Mouse (Mus musculus): Measurements from ENCODE around the gene Jund.

Jund gene

DNA sequence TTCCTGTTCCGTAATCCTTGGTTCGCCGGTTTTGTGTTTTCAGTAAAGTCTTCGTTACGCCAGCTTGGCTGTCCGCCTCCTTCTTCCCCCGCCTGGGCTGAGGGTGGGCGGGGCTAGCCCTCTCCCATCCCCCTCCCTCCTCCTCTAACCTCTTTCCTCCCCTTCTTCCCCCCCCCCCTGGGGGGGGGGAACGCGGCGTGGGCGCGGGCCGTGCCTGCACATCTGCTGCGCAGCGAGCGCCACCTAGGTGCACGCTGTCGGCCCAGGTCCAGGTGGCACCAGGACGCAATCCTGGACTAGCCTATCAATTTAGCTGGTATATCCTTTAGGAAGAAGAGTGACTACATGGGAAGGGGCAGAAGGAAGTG lies 1.8 kb downstream of the Jund start:
- peak; percentile 87 to 88 for DNase-seq

GRCm38 (mm10) chr8:70701048-70701981 lies 2.6 kb downstream of the Jund start:
- DNase-seq = peak in 1 of 2 experiments; percentile 34

DNA sequence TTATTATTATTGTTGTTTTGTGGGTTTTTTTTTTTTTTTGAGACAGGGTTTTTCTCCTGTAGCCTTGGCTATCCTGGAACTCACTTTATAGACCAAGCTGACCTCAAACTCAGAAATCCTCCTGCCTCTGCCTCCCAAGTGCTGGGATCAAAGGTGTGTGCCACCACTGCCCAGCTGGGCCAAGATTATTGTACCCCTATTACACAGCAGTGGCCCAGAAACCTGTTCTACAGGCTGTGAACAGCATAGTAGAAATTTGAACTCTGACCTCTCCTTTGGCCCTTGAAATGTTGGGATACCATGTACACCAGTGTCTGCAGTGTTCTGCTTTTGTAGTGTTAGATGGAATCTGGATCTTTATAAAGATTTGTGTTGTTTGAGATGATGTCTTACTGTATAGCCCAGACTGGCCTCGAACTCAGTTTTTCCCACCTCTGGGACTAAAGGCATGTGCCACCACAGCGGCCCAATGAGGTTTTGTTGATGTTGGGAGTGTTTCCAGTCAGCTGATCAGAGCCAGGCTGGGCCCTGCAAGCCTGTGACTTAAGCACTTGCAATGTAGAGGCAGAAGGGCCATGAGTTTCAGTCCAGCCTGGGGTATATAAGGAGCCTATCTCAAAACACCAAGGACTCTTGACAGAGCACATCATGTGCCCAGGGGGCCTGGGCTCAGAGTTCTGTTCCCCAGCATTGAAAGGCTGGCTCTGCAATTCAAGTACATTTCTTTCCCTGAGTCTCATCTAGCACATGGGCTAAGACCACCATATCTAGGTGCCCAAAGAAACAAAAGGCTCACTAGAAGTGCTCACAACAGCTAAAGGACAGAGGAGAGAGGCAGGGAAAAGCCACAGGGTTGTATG lies 3.5 kb downstream of the Jund start:
- peak in 1 of 2 experiments; percentile 42 for DNase-seq

DNA sequence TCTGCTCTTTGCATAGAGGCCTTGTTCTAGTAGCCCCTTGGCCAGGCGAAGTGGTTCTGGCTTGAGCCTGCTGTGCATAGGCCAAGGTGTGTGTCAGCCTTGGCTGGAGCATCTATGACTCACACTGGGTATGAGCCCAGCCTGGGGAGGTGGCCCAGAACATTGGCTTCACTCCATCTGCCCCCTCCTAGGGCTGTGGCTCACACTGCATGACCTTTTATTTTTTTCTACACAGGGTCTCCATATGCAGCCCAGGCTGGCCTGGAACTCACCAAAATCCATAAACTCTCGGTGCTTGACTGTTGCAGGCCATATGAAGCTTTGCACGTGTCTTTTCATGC lies 4.1 kb downstream of the Jund start:
- peak; percentile 88 to 92 for DNase-seq

DNA sequence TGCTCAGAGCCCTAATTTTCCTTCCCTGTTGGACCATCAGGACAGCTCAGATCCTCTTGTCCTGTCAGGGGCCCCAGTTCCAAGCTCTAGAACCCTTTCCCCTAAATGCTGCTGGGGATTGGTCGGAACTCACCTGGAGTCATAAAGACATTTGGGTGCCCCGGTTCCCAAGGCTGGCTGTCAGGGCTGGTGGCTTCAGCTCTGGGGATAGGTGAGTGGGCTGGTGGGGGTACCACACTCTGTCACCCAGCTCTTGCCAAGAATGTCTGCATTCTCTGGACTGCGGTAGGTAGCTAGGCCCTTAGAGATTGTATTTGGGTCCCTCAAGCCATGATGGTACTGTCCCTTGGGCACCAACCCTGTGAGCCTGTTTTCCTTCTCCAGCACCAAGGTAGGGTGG lies 4.5 kb downstream of the Jund start, which contains the start of gene Iqcn:
Iqcn (plus strand) TSS at position 171 of the 400 bp plus-strand sequence.
- DNase-seq = no peak

- DNase-seq = no peak
Observed at GRCm38 (mm10) chr8:70708281-70708680, 9.5 kb downstream of the Jund start.

GRCm38 (mm10) chr8:70709794-70710193 lies 11.0 kb downstream of the Jund start:
- peak in 1 of 2 experiments; percentile 25 for DNase-seq

GRCm38 (mm10) chr8:70710296-70710695 lies 11.5 kb downstream of the Jund start:
- peak; percentile 68 to 77 for DNase-seq

DNA sequence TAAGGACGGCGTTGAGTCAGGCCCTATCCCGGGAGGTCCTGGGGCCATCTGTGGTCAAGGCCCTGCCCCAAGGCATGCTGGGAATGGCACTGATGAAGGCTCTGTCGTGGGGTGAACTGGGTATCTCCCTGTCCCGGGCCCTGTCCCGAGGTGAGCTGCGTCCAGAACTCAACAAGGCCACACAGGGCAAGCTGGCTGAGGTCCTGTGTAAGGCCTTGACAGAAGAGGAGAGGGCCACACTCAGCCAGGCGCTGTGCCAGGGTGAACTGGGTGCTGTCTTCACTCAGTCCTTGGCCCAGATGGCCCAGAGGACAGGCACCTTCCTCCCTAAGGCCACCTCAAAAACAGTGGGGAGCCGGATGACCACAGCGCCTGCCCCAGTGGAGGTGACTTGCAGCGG lies 12.3 kb downstream of the Jund start:
- peak in 1 of 2 experiments; percentile 38 for DNase-seq

DNA sequence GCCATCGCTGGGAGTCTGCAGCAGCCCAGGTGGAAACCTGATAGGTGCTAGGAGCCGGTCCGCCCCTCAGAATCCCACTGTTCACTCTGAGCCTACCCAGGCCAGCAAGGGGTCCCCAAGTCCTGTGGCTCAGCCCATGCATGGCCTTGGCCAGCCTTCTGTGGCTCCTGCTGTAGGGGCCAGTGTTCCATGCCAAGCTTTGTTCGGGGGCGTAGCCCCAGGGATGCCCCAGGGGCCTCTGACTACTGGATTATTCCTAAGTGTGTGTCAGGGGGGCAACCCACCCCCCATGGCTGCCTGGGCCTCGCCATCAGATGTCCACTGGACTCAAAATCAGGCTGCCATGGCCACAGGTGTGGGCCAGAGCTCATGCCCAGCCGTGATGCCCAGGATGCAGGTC lies 15.2 kb downstream of the Jund start:
- peak in 1 of 2 experiments; percentile 6 for DNase-seq

GRCm38 (mm10) chr8:70715086-70715485 lies 16.3 kb downstream of the Jund start:
- DNase-seq = peak in 1 of 2 experiments; percentile 10

DNA sequence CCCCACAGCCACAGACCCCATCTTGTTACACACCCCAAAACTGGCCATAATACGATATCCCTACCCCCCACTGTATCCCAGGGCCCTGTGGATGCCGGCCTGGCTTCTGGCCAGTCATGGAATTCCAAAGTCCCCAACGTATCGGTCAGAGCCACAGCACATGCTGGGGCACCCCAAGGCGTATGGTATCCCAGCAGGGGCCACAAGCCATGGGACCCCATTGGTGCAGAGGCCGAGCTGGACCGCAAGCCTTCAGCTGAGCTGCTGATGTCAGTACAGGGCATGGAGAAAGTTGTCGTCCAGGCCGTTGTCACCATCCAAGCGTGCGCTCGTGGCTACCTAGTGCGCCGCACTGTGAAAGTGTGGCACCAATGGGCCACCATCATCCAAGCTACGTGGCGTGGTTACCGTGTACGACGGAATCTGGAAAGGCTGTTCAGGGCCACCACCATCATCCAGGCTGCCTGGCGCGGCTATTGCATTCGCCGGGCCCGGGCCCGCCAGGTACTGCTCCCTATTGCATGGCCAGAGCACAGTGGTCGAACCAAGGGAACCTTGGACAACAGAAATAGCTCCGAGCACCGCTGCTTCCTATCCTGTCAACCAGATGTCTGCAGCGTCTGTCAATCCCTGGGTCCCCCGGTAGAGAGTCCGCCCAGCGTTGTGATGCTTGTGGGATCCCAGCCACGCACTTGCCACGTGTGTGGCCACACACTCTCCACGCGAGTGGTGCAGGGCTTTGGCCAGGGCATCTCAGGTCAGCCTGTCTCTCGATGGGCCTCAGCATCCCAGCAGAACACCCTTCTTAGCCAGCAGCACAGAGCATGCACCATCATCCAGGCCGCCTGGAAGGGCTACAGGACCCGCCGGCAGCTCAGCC lies 18.0 kb downstream of the Jund start:
- DNase-seq = peak in 1 of 2 experiments; percentile 23

DNA sequence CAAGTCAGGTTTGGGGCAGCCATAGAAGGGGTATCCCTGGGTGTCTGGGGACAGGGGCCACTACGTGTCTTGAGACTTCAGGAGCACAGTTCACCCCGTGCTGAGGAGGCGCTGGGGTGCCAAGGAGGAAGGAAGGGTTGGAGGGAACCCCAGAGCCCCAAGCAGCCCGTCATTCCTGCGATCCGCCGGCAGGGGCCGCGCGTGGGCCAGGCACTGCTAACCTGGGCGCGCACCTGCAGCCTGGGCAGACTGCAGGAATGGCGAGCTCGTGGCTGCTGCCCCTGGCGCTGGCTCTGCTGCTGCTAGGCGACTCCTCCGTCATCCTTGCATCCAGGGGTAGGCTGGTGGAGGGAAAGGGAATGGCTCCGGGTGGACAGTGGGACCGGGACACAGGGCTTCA lies 19.5 kb downstream of the Jund start, which contains the start of gene Gm3336:
Gm3336 (plus strand) TSS at position 247 of the 400 bp plus-strand sequence.
- DNase-seq = peak; percentile 81 to 86

GRCm38 (mm10) chr8:70719796-70720270 lies 21.1 kb downstream of the Jund start:
- no peak for DNase-seq

- peak; percentile 91 to 93 for DNase-seq
Observed at GRCm38 (mm10) chr8:70720739-70721138, 22.0 kb downstream of the Jund start.

GRCm38 (mm10) chr8:70721601-70722000 lies 22.9 kb downstream of the Jund start:
- DNase-seq = peak in 1 of 2 experiments; percentile 14

- DNase-seq = no peak
Observed at GRCm38 (mm10) chr8:70723486-70724210, 24.9 kb downstream of the Jund start, which contains the start of gene Pde4c. Gene Pde4c, plus strand, starts transcription at chr8:70723720.

GRCm38 (mm10) chr8:70724216-70724615 lies 25.5 kb downstream of the Jund start:
- DNase-seq = no peak

GRCm38 (mm10) chr8:70725792-70726447 lies 27.2 kb downstream of the Jund start:
- peak in 1 of 2 experiments; percentile 16 for DNase-seq

DNA sequence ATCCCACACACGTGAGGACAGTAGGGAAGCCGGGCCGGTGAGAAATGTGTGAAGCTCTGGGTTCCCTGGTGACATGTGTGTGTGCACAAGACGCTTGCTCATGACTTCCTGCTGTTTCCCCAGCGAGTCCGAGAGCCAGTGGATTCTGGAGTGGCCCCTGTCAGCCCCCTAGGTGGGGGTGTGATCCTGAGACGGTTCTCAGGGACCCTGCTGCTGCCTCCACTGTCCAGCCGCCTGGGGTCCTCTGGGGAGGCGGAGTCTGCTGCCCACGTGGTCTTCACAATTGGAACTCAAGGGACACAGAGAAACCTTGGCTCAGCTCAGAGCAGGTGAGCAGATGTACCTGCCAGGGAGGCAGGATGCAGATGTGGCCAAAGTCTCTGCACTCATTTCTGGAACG lies 28.0 kb downstream of the Jund start:
- no peak for DNase-seq
